Mouse (Mus musculus): ENCODE measurements at regions not wholly inside any gene's neighbourhood (a gene's known extent, or its start where the extent isn't known, plus 50 kb on each side); places are given as distances from the start of the nearest gene placed in this dataset.

GRCm38 (mm10) chr19:14347429-14347828 lies 250.4 kb downstream of the Tle4 start:
- Histone ChIP-seq H3K4me2 (ENCODE audit: low read depth, low read length) (no peak overlapping the region), H3K36me3 (ENCODE audit: control insufficient read depth, insufficient read depth, low read length) (no peaks in the 10 kb centered on the region), H3K27ac (ENCODE audit: low read length) (no peak overlapping the region), H3K9ac (ENCODE audit: low read length) (no peak overlapping the region), H3K4me1 (replicated peaks; ENCODE audit: control insufficient read depth, insufficient read depth, low read length) (no peaks in the 10 kb centered on the region), H3K4me3 (ENCODE audit: low read length) (no peak overlapping the region), H3K9me3 (ENCODE audit: control insufficient read depth, low read length) (no peaks in the 10 kb centered on the region), H3K27me3 (ENCODE audit: control insufficient read depth, insufficient read depth, low read depth, low read length) (no peaks in the 10 kb centered on the region)
- ATAC-seq (ENCODE audit: low read depth) = no peak

- 74% methylated on average over 2 of the region's 2 CpGs for WGBS
- Histone ChIP-seq H3K4me2 (ENCODE audit: low read depth, low read length) (no peak overlapping the region), H3K4me3 (ENCODE audit: low read length) (no peak overlapping the region), H3K27me3 (ENCODE audit: control insufficient read depth, insufficient read depth, low read depth, low read length) (no peaks in the 10 kb centered on the region), H3K9me3 (ENCODE audit: control insufficient read depth, low read length) (no peaks in the 10 kb centered on the region), H3K27ac (ENCODE audit: low read length) (no peak overlapping the region), H3K4me1 (replicated peaks; ENCODE audit: control insufficient read depth, insufficient read depth, low read length) (no peaks in the 10 kb centered on the region), H3K9ac (ENCODE audit: low read length) (no peak overlapping the region), H3K36me3 (ENCODE audit: control insufficient read depth, insufficient read depth, low read length) (no peaks in the 10 kb centered on the region)
- ATAC-seq (ENCODE audit: low read depth) = no peak
Measured at GRCm38 (mm10) chr19:14349753-14350152, 248.1 kb downstream of the Tle4 start.

- Histone ChIP-seq H3K4me2 (ENCODE audit: low read depth, low read length) (no peak overlapping the region), H3K36me3 (ENCODE audit: control insufficient read depth, insufficient read depth, low read length) (no peaks in the 10 kb centered on the region), H3K9ac (ENCODE audit: low read length) (no peak overlapping the region), H3K4me3 (ENCODE audit: low read length) (no peak overlapping the region), H3K9me3 (ENCODE audit: control insufficient read depth, low read length) (no peaks in the 10 kb centered on the region), H3K4me1 (replicated peaks; ENCODE audit: control insufficient read depth, insufficient read depth, low read length) (no peaks in the 10 kb centered on the region), H3K27me3 (ENCODE audit: control insufficient read depth, insufficient read depth, low read depth, low read length) (no peaks in the 10 kb centered on the region), H3K27ac (ENCODE audit: low read length) (no peak overlapping the region)
- 43% methylated on average over 4 of the region's 4 CpGs for WGBS
- ATAC-seq (ENCODE audit: low read depth) = no peak
Measured at GRCm38 (mm10) chr19:14351728-14352340, 246.0 kb downstream of the Tle4 start.

GRCm38 (mm10) chr19:14352551-14352950 lies 245.3 kb downstream of the Tle4 start:
- Histone ChIP-seq H3K27me3 (ENCODE audit: control insufficient read depth, insufficient read depth, low read depth, low read length) (no peaks in the 10 kb centered on the region), H3K4me3 (ENCODE audit: low read length) (no peak overlapping the region), H3K27ac (ENCODE audit: low read length) (no peak overlapping the region), H3K4me2 (ENCODE audit: low read depth, low read length) (no peak overlapping the region), H3K9me3 (ENCODE audit: control insufficient read depth, low read length) (no peaks in the 10 kb centered on the region), H3K4me1 (replicated peaks; ENCODE audit: control insufficient read depth, insufficient read depth, low read length) (no peaks in the 10 kb centered on the region), H3K9ac (ENCODE audit: low read length) (no peak overlapping the region), H3K36me3 (ENCODE audit: control insufficient read depth, insufficient read depth, low read length) (no peaks in the 10 kb centered on the region)
- no peak for ATAC-seq (ENCODE audit: low read depth)
- WGBS = 85% methylated on average over 3 of the region's 3 CpGs

GRCm38 (mm10) chr19:14353151-14353550 lies 244.7 kb downstream of the Tle4 start:
- no peak for ATAC-seq (ENCODE audit: low read depth)
- H3K9ac ChIP-seq (ENCODE audit: low read length) = no peak overlapping the region
- 66% methylated on average over 4 of the region's 4 CpGs for WGBS
- no peak overlapping the region for H3K27ac ChIP-seq (ENCODE audit: low read length)
- no peaks in the 10 kb centered on the region for H3K9me3 ChIP-seq (ENCODE audit: control insufficient read depth, low read length)
- H3K4me2 ChIP-seq (ENCODE audit: low read depth, low read length) = no peak overlapping the region
- no peak overlapping the region for H3K4me3 ChIP-seq (ENCODE audit: low read length)
- H3K27me3 ChIP-seq (ENCODE audit: control insufficient read depth, insufficient read depth, low read depth, low read length) = no peaks in the 10 kb centered on the region
- H3K36me3 ChIP-seq (ENCODE audit: control insufficient read depth, insufficient read depth, low read length) = no peaks in the 10 kb centered on the region
- no peaks in the 10 kb centered on the region for H3K4me1 ChIP-seq (replicated peaks; ENCODE audit: control insufficient read depth, insufficient read depth, low read length)

GRCm38 (mm10) chr19:14355128-14355527 lies 242.7 kb downstream of the Tle4 start:
- Histone ChIP-seq H3K4me1 (replicated peaks; ENCODE audit: control insufficient read depth, insufficient read depth, low read length) (no peaks in the 10 kb centered on the region), H3K27me3 (ENCODE audit: control insufficient read depth, insufficient read depth, low read depth, low read length) (no peaks in the 10 kb centered on the region), H3K36me3 (ENCODE audit: control insufficient read depth, insufficient read depth, low read length) (no peaks in the 10 kb centered on the region), H3K9ac (ENCODE audit: low read length) (no peak overlapping the region), H3K27ac (ENCODE audit: low read length) (no peak overlapping the region), H3K9me3 (ENCODE audit: control insufficient read depth, low read length) (no peaks in the 10 kb centered on the region), H3K4me2 (ENCODE audit: low read depth, low read length) (no peak overlapping the region), H3K4me3 (ENCODE audit: low read length) (no peak overlapping the region)
- 81% methylated on average over 2 of the region's 2 CpGs for WGBS
- ATAC-seq (ENCODE audit: low read depth) = no peak

GRCm38 (mm10) chr19:14355946-14356345 lies 241.9 kb downstream of the Tle4 start:
- no peaks in the 10 kb centered on the region for H3K27me3 ChIP-seq (ENCODE audit: control insufficient read depth, insufficient read depth, low read depth, low read length)
- no peaks in the 10 kb centered on the region for H3K4me1 ChIP-seq (replicated peaks; ENCODE audit: control insufficient read depth, insufficient read depth, low read length)
- H3K9me3 ChIP-seq (ENCODE audit: control insufficient read depth, low read length) = no peaks in the 10 kb centered on the region
- H3K36me3 ChIP-seq (ENCODE audit: control insufficient read depth, insufficient read depth, low read length) = no peaks in the 10 kb centered on the region
- H3K4me3 ChIP-seq (ENCODE audit: low read length) = no peak overlapping the region
- no peak overlapping the region for H3K9ac ChIP-seq (ENCODE audit: low read length)
- no peak overlapping the region for H3K4me2 ChIP-seq (ENCODE audit: low read depth, low read length)
- no peak for ATAC-seq (ENCODE audit: low read depth)
- H3K27ac ChIP-seq (ENCODE audit: low read length) = no peak overlapping the region

GRCm38 (mm10) chr19:14360611-14361010 lies 237.2 kb downstream of the Tle4 start:
- Histone ChIP-seq H3K9ac (ENCODE audit: low read length) (no peak overlapping the region), H3K27ac (ENCODE audit: low read length) (no peak overlapping the region), H3K4me3 (ENCODE audit: low read length) (no peak overlapping the region), H3K27me3 (ENCODE audit: control insufficient read depth, insufficient read depth, low read depth, low read length) (no peaks in the 10 kb centered on the region), H3K9me3 (ENCODE audit: control insufficient read depth, low read length) (no peaks in the 10 kb centered on the region), H3K4me2 (ENCODE audit: low read depth, low read length) (no peak overlapping the region), H3K4me1 (replicated peaks; ENCODE audit: control insufficient read depth, insufficient read depth, low read length) (no peaks in the 10 kb centered on the region), H3K36me3 (ENCODE audit: control insufficient read depth, insufficient read depth, low read length) (no peaks in the 10 kb centered on the region)
- WGBS = 83% methylated on average over 5 of the region's 5 CpGs
- no peak for ATAC-seq (ENCODE audit: low read depth)

GRCm38 (mm10) chr19:14369098-14369604 lies 228.7 kb downstream of the Tle4 start:
- Histone ChIP-seq H3K9ac (ENCODE audit: low read length) (no peak overlapping the region), H3K27me3 (ENCODE audit: control insufficient read depth, insufficient read depth, low read depth, low read length) (no peaks in the 10 kb centered on the region), H3K4me1 (replicated peaks; ENCODE audit: control insufficient read depth, insufficient read depth, low read length) (no peaks in the 10 kb centered on the region), H3K4me3 (ENCODE audit: low read length) (no peak overlapping the region), H3K4me2 (ENCODE audit: low read depth, low read length) (no peak overlapping the region), H3K27ac (ENCODE audit: low read length) (no peak overlapping the region), H3K9me3 (ENCODE audit: control insufficient read depth, low read length) (no peaks in the 10 kb centered on the region), H3K36me3 (ENCODE audit: control insufficient read depth, insufficient read depth, low read length) (no peaks in the 10 kb centered on the region)
- 83% methylated on average over 12 of the region's 12 CpGs for WGBS
- ATAC-seq (ENCODE audit: low read depth) = no peak

GRCm38 (mm10) chr19:14371360-14371759 lies 226.5 kb downstream of the Tle4 start:
- no peaks in the 10 kb centered on the region for H3K27me3 ChIP-seq (ENCODE audit: control insufficient read depth, insufficient read depth, low read depth, low read length)
- no peak for ATAC-seq (ENCODE audit: low read depth)
- H3K9ac ChIP-seq (ENCODE audit: low read length) = no peak overlapping the region
- no peaks in the 10 kb centered on the region for H3K36me3 ChIP-seq (ENCODE audit: control insufficient read depth, insufficient read depth, low read length)
- H3K4me3 ChIP-seq (ENCODE audit: low read length) = no peak overlapping the region
- no peaks in the 10 kb centered on the region for H3K4me1 ChIP-seq (replicated peaks; ENCODE audit: control insufficient read depth, insufficient read depth, low read length)
- WGBS = 82% methylated on average over 5 of the region's 5 CpGs
- no peak overlapping the region for H3K27ac ChIP-seq (ENCODE audit: low read length)
- no peak overlapping the region for H3K4me2 ChIP-seq (ENCODE audit: low read depth, low read length)
- no peaks in the 10 kb centered on the region for H3K9me3 ChIP-seq (ENCODE audit: control insufficient read depth, low read length)
